Mouse (Mus musculus): ENCODE measurements around the gene Trim63. TPM values are rescaled to one million over a fixed set of nuclear protein-coding genes. Genes with fewer than 3 reads are reported as not detected.
"Not testable (repeated sequence)": the region's sequence is repeated elsewhere in the genome, so short reads cannot be mapped to it uniquely, and the experiment has no call there.

The Trim63 gene
- total RNA-seq, 2 experiments from 2014 or later: 0.56 to 2.1 TPM

DNA sequence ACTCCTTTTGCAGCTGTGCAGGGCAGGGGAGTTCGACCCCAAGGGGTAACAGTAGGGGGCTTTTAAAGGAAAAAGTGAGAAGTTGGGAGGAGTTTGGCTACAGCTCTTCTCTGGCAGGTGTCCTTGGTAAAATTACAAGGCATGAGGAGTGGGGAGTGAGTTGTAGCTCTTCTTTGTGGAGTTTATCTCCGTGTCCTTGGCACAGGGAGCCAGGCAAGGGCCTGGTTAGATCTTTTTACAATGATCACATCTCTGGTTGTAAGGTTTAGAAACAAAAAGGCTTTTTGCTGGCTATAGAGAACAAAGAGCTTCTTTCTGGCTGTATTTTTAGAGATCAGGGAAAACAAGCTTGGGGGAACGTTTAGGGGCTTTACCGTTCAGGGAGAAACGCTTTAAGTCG is 26.3 kb downstream of the Trim63 start:
- not testable (repeated sequence) for DNase-seq (ENCODE audit: low spot score in 2 of 2)

DNA sequence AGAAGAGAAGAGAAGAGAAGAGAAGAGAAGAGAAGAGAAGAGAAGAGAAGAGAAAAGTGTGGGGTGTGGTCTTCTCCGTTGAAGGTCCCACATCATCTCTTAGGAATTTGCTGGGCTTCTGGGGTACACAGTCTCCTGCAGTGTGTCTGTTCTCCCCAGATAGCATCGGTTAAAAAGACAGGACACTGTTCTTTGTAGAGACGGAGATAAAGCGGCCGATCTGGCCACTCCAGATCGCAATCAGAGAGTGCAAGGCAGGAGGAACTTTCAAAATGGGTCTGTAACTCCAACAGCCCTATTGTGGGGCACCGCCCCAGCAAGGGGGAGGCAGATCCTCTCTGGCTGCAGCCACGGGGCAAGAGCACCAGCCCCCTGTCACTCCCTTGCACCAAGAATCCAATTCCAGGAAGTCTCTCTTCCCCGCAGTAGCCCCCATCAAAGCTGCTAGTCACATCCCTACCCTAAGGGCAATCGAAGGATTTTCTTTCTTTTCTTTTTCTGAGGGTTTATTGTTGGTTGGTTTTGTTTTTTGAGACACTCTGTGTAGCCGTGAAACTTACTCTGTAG is 27.4 kb downstream of the Trim63 start:
- no peak for DNase-seq (ENCODE audit: low spot score in 2 of 2)

DNA sequence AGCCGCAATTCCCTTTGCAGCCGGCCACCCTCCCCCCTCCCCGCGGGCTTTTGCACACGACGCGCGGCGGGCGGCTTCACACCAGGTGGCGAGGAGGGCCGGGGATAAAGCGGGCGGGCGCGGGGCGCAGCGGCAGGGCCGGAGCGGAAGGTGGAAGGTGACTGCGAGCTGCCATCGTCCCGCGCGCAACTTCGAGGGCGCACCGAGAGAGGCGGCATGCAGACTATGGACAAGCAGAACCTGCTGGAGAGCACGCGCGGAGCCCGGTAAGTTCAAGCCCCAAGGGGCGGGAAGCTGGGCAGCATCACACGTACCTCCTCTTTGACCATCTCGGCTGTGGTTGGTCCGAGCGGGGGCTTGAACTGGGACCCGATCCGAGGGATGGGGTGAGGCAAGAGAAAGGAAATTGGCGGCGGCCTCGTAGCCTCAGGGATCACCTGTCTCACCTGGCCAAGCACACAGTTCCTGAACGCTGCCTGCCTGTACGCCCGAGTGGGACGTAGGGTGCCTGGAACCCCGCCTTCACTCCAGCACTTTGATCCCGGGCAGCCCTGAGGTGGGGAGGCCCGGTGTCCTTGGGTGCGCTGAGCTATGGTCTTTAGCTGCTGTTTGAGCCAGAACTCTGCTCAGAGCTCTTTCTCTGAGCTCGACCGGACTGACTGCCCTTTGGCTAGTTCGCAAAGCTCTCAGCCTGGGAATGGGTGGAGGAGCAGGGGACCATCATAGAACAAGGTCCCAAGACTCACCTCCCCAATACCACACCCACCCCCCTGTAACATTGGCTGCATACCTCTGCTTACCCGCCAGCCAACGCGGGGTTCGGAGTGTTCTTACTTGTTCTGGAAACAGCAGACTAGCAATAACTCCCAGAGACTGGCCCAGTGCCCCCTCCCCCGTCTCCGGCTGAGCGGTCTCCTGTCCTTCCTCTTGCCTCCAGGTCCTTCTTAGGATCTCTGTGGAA is 28.4 kb downstream of the Trim63 start, which contains the start of gene Slc30a2:
Gene Slc30a2 (plus strand): TSS at position 111 of the 961 bp plus-strand sequence.
- no peak for DNase-seq (ENCODE audit: low spot score in 2 of 2)

DNA sequence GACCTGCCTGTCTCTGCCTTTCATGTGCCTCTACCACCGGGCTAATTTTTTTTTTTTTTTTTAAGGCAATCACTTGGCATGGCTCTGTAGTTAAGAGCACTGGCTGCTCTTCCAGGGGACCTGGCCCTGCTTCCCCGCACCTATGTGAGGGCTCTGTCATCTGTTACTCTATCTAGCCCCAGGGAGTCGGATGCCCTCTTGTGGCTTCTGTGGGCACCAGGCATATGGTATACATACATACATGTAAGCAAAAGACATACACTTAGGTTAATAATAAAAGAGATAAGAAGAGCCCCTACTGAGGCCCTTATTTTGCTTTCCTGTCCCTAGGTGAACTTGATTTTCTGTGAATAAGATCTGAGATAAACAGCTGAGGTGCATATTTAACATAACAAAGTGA is 29.7 kb downstream of the Trim63 start:
- no peak for DNase-seq (ENCODE audit: low spot score in 2 of 2)

DNA sequence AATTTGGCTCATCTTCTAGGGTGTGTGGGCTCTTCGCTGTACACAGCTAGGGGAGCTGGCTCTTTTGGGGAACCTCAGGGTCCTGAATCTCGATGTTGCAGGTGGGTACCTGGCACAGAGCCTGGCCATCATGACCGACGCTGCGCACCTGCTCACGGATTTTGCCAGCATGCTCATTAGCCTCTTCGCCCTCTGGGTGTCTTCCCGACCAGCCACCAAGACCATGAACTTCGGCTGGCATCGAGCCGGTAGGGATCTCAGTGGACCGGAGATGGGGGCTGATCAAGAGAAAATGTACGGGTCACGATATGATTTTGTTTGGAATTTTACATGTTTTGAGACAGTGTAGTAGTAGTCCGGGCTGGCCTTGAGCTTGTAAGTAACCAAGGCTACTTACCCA is 30.9 kb downstream of the Trim63 start:
- no peak for DNase-seq (ENCODE audit: low spot score in 2 of 2)

DNA sequence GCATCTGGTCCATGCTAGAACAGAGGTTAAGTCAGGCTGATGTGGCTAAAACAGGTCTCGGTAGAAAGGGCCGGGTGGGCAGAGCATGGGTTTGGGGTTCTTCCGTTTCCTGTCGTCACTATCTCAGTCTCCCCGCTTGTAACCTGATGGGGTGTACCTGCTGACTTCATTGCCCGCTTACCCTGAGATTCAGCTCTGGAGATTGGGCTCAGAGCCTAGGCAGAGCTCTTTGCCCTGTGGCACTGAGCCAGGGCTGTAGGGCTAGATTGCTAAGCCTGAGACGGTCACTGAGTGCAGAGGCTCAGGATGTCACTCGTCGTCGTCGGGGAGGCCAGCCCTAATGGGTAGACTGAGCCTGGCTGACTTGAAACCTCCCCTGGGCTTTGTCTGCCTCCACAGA is 33.2 kb downstream of the Trim63 start:
- no peak for DNase-seq (ENCODE audit: low spot score in 2 of 2)

DNA sequence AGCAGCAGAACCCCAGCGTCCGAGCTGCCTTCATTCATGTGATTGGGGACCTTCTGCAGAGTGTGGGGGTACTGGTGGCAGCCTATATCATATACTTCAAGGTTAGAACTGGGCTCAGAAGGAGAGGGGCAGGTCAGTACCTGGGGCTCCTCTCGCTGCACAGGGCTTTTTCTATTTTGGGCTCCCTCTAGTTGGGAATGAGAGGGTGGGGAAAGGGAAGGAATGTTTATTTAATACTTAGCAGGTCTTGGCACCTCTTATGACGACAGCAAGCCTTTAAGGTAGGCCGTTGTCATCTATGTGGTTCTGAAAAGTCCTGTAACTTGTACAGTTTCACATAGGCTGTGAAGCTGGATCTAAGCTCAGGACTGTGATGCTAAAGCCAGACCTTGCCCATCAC is 33.6 kb downstream of the Trim63 start:
- DNase-seq (ENCODE audit: low spot score in 2 of 2): no peak

DNA sequence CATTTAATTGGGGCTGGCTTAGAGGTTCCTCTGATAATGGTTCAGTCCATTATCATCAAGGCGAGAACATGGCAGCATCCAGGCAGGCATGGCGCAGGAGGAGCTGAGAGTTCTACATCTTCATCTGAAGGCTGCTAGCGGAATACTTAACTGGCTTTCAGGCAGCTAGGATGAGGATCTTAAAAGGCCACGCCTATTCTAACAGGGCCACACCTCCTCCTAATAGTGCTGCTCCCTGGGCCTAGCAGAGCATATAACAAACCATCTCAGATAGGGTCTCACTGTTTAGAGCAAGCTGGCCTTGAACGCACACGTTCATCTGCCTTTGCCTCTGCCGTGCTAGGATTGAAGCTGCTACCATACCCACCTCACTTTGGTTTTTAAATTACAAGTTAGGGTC is 34.9 kb downstream of the Trim63 start:
- DNase-seq (ENCODE audit: low spot score in 2 of 2): no peak

DNA sequence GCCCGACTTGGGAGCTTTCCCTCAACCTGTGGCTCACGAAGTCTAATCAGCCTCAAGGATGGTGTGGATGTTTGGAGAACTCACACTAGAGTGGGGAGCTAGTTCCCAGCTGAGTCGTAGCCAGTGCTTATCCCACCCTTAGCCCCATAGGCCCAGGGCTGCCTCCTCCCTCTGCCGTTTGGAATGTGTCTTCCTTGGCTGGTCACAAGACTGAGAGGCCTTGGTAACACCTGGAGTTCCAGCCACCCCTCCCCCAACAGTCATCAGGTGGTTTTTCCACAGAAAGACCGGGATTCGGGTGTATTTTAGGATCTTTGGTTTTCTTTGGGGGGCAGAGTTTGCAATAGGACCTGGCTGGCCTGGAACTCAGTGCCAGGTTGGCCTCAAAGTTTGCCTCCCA is 35.7 kb downstream of the Trim63 start:
- DNase-seq (ENCODE audit: low spot score in 2 of 2): no peak

DNA sequence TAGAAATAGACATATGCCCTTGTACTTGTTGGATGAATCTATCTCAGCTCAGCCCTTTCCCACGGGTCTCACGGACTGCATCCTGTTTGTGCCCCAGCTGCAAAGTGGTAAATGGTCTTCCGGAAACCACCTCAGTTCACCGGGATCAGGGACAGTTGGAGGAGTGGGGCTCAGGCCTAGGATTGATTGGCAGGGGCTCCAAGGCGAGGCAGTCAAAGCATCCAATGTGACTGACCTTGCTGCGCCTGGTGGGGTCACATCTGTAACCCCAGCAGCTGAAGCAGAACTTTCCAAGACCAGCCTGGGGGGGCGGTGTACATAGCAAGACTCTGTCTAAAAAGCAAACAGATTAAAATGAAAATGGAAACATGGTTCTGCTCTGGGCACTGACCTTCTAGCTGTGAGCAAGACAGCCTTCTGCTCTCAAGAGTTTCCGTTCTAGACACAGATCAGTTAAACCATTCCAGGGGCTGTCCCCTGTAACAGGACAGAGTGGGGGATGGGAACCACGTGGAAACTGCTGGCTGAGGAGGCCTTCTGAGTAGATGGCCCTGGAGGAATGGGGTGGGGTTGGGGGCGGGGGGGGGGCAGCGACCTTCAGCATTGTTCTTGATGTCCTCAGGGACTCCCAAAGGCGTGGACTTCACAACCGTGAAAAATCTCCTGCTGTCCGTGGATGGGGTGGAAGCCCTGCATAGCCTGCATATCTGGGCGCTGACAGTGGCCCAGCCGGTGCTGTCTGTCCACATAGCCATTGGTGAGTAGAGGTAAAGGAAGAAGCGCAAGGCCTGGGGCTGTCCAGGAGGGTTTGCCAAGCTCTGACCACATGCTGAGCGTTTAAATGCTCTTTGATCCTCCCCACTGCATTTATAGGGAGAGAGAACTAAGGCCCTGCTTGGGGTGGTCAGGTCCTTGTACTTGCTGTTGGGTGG is 36.7 kb downstream of the Trim63 start:
- DNase-seq (ENCODE audit: low spot score in 2 of 2): no peak

DNA sequence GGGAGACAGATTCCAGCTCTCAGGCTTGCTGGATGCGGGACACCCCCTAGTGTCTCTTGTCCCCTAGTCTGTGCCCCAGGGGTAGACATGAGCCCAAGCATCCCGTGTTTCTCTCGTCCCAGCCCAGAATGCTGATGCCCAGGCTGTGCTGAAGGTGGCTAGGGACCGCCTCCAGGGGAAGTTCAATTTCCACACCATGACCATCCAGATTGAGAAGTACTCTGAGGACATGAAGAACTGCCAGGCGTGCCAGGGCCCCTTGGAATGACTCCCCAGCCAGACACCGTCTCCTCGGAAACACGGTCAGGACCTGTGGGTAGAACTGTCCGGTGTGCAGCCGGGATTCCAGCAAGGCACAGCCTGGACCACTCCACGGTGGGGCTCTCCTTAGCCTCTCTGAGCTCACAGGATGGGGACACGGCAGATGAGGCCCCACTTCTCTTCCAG is 37.4 kb downstream of the Trim63 start:
- DNase-seq (ENCODE audit: low spot score in 2 of 2): no peak

DNA sequence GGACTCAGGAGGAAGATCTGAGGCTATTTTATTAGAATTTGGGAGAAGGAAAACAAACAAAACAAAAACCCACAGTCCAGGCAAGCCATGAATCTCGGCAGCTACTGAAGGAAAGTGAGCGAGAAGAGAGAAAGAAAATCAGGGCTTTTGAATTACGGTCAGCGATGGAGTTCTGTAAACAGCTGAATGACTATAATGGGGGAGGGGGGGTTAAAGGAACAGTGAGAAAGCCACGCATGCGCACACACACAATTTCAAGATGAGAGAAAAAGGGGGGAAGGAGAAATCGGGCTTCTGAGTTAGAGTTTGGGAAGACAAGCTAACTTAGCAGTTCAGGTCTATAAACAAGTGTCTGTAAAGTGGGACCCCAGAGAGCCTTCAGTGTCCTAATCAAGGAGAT is 38.0 kb downstream of the Trim63 start:
- DNase-seq (ENCODE audit: low spot score in 2 of 2): no peak

DNA sequence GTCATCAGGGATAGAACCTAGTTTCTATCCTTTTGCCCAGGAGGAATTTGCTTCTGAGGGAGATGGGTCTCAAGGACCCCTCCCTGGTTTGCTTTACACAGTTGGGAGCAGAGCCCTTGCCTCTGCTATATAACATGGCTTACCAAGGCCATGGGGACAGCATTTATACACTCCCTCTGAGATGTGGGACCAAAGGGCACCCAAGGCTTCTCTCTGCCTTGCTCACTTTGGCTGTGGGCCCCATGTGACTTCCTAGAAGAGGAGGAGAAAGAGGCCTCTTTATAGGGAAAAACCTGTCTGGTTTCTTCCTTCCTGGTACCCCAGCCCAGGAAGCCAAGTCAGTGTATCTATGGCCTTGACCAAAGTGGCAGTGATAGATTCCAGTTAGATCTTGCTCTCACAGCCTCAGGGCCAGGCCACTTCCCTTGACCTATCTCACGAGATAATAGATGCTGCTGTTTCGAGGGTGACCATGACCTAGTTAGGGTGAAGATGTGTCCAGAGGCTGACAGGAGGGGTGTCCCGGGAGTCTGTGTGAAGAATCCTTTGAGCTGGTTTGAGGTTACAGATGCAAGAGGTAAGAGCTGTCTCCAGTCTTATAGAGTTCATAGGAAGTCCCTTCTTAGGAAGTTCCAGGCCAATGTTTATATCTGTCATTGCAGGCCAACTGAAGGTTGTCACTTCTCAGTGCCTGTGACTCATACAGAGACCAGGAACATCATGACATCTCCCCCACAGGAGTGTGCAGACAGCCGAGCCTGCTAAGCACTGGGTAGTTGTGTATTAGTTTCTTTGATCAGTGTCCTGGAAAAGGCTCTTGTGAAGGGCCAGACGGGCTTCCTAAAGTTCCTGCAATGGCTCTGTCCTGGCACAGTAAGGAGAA is 38.8 kb downstream of the Trim63 start:
- no peak for DNase-seq (ENCODE audit: low spot score in 2 of 2)

DNA sequence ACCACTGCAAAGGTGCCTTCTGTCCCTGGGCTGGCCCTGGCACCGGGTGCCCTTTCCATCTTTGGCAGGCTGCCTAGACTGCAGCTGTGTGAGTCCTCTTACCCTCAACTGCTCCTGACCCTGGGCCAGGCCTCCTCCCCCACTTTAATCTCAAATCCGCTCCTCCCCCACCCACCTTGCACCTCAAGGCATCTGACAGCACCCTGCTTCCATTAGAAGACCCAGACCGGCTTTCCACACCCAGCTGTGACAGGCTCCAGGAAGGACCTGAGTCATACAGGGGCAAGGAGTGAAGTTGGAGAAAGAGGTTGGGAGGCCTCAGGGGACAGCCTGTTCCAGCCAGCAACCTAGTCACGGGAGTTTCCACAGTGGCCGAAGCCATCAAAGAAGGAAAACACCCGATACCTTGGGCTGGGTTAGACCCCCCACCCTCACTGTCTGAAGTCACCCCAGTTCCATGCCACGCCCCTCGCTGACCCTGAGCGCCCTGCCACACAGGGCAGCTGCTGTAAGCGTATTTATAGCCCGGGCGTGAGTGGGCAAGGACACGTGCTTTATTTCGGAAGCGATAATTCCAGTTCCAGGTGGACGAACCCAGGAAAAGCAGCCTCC is 41.0 kb downstream of the Trim63 start:
- DNase-seq (ENCODE audit: low spot score in 2 of 2): peak in 1 of 2 experiments; percentile 68

DNA sequence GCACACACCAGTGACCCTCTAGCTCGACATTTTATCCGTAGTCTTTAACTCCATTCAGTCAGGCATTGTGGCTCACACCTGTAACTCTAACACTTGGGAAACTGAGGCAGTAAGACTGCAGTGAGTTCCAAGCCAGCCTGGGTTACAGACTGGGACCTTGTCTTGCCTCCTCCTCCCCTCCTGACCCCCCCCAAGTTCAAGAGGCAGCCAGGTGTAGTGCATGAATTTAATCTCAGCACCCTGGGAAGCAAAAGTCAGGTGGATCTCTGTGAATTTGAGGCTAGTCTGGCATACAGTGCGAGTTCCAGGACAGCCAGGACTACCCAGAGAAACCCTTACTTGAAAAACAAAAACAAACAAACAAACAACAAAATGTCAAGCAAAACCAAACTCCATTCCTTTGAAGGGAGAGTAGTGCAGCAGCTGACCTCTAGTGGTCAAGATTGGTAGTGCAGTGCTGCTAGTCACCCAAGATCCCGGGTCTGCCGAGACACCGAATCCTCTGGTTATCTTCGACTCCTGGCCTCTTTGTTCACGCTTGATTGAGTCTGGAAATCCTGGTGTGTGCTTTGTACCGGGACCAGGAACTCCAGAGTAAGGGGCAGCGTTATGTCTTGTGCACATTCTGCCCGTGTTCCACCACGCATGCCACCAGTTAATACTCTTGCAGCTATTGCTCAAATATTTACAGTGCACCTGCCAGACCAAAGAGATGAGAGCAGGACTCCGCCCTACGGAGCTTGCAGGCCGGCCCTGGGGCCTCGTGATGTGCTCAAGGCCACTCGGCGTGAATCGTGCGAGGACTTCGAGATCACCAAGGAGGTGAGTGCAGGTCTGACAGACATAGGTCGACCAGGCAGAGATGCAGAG is 41.9 kb downstream of the Trim63 start:
- DNase-seq (ENCODE audit: low spot score in 2 of 2): peak in 1 of 2 experiments; percentile 51

DNA sequence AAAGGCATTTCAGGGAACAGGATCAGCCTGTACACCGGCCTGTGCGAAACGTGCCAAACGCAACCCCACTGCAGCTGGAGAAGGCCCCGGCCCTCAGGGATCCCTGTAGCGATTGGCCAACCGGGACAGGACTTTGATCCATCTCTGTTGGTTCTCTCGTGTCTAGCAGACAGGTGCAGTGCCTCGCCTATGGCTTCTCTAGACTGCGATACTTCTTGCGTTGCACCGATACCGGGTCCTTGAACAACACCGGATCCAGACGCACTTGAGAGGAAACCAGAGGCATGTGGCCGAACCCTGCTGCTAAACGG is 42.5 kb downstream of the Trim63 start:
- no peak for DNase-seq (ENCODE audit: low spot score in 2 of 2)

DNA sequence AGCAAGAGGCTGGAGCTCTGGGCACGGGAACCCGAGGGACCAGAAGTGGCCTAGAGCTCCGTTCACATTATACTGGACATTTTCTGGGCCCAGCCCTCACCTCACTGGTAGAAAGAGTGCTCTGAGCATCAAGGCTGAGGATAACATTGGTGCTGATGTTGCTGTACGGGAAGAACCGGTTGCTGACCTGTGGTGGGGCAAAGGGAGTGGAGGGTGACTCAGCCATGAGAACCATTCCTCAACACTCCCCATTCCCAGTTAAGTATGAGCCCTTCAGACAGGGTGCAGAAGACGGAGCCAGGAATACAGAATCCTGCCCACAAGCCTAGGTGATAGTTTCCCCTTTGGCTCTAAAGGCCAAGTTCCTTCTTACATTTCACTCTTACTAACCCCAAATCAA is 44.7 kb downstream of the Trim63 start:
- DNase-seq (ENCODE audit: low spot score in 2 of 2): no peak

DNA sequence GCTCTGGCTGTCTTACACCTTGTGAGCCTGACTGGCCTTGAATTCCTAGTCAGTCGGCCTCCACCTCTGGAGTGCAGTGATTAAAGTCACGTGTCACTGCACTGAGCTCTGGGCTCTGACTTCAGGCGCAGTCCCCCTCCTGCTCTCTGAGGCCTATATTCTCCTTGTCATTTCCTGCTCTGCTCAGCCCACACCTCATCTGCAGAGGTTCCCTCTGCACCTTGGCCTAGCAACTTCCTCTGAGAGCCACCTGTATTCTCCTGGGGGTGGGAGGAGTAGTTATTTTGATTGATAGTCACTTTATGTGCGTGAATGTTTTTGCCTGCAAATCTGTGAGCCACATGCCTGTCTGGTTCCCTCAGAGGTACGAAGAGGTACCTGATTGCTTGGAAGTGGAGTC is 46.3 kb downstream of the Trim63 start:
- no peak for DNase-seq (ENCODE audit: low spot score in 2 of 2)

DNA sequence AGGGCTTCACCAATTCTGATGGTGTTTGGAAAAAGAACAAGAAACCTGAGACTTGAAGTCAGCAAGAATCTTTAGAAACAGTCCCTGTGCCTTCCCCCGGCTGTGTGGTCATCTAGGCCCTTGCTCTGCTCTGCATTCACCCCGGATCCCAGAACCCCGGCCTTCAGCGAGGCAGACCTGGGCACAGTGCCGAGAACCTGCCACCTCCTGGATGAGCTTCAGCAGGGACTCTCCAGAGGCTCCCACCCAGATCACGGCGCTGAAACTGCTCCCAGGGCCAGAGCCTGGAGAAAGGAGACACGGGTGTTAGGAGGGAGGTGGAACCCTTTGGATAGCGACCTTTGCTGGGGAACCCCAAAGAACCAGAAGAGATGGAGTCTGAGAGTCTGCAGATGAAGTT is 47.2 kb downstream of the Trim63 start:
- peak in 1 of 2 experiments; percentile 50 for DNase-seq (ENCODE audit: low spot score in 2 of 2)
